In genomic region chr7:61481074-61481473, GRCm38 (mm10) we compare ENCODE assay signal across 21 mouse cellular contexts.
A peak's percentile ranks its signal among the peaks of the same experiment; 100 is the strongest.
DNase-seq lines count a peak whose midpoint lies in the region; TF ChIP-seq lines count a peak whose summit lies in the region.
"Had no signal": no experiment of that assay in that cellular context is flagged by ENCODE, and none has a peak within 500 bp of the region (broad histone marks: within the 10 kb centered on the region; RNA-seq: fewer than 3 reads in every experiment).

No protein-coding gene starts in this region.

- intact Hi-C loops in left cerebral cortex, postnatal 10 days (cut with DNase I) = no loop called here

- peak; percentile 10 for DNase-seq in right cerebral cortex, adult 18-20 months
- no peak for DNase-seq in right cerebral cortex, postnatal 36 days (ENCODE audit: low spot score in 2 of 2)
- DNase-seq in MN1 (ENCODE audit: low spot score) = peak; percentile 68
- DNase-seq in brain, adult 2 months (ENCODE audit: low read depth, low spot score) = peak; percentile 49
- no peak for DNase-seq in kidney, adult 2 months
- DNase-seq in cerebellum, adult 8-10 months = no peak
- no peak for DNase-seq in left cerebral cortex, postnatal 10 days (ENCODE audit: extremely low spot score in 1 of 2, low spot score in 2 of 2)
- DNase-seq: adrenal gland, adult 2 months; adrenal gland, postnatal 14 days; cerebellum, adult 11-12 months; cerebellum, adult 9-10 months; cerebellum, postnatal 14 days; forebrain, postnatal 0 days; gastrocnemius, postnatal 25 days; heart, adult 2 months; heart, postnatal 14 days; heart, postnatal 4 days had no signal

- 94% methylated on average over 1 of the region's 1 CpGs for WGBS in kidney, adult 2 months

- TF ChIP-seq POLR2A in kidney, adult 2 months (IDR thresholded peaks at IDR 0.05; ENCODE audit: low read depth, low read length) = no peak

- no peaks in the 10 kb centered on the region for H3K36me3 ChIP-seq in kidney, adult 2 months (ENCODE audit: control insufficient read depth, insufficient read depth, low read length)
- H3K36me3 ChIP-seq: heart, embryonic 10.5 days; heart, embryonic 13.5 days had no signal

- H3K4me3 ChIP-seq in kidney, adult 2 months (ENCODE audit: insufficient read depth, low read depth, low read length) = no peak overlapping the region
- H3K4me3 ChIP-seq: heart, adult 2 months; heart, embryonic 10.5 days; heart, embryonic 13.5 days had no signal

- no peaks in the 10 kb centered on the region for H3K27me3 ChIP-seq in kidney, adult 2 months (replicated peaks; ENCODE audit: control insufficient read depth, insufficient read depth, low read length)
- H3K27me3 ChIP-seq: heart, embryonic 13.5 days had no signal

- H3K4me1 ChIP-seq in kidney, adult 2 months (ENCODE audit: control insufficient read depth, insufficient read depth, low read length) = no peaks in the 10 kb centered on the region
- H3K4me1 ChIP-seq: heart, embryonic 10.5 days; heart, embryonic 13.5 days had no signal

- no peak for TF ChIP-seq CTCF in kidney, adult 2 months (conservative IDR thresholded peaks at IDR 0.05; ENCODE audit: insufficient read depth, insufficient read length, low read depth, low read length)

- H3K27ac ChIP-seq in kidney, adult 2 months (ENCODE audit: insufficient read depth, low read depth, low read length) = no peak overlapping the region
- H3K27ac ChIP-seq: heart, adult 2 months; heart, embryonic 10.5 days; heart, embryonic 13.5 days; hindbrain, embryonic 14.5 days; hindbrain, postnatal 0 days had no signal

Comparison
In these comparisons a context has a peak if more than half of its experiments do, and no peak if none do; other contexts are left out.
1. DNase-seq: peak in right cerebral cortex, adult 18-20 months (single experiment), MN1 (single experiment) and brain, adult 2 months (single experiment); none in right cerebral cortex, postnatal 36 days (0 of 2), kidney, adult 2 months (single experiment), cerebellum, adult 8-10 months (single experiment) and left cerebral cortex, postnatal 10 days (0 of 2).